Mouse (Mus musculus) cerebellum, adult 2 months (tissue): ENCODE data around the gene Gm45785.

Experiments
- CTCF ChIP-seq: fragments of 200-500 bp; IDR thresholded peaks from 2 replicates; pipeline ENCODE4 v1.5.1; 2011; ENCODE audit warnings: low read depth, mild to moderate bottlenecking, control low read depth, low read length, moderate library complexity, borderline replicate concordance; ENCODE audit not compliant: insufficient read depth
- POLR2A ChIP-seq: fragments of 200-500 bp; IDR thresholded peaks from 2 replicates; pipeline ENCODE4 v1.6.1; 2011; ENCODE audit warnings: low read length, control low read depth, borderline replicate concordance; ENCODE audit not compliant: insufficient read depth

- TF ChIP-seq CTCF, result no peak
- TF ChIP-seq POLR2A, result no peak
Observed at GRCm38 (mm10) chr7:140874224-140874623, 18.1 kb upstream of the Gm45785 start.
